Mouse (Mus musculus) kidney, adult 2 months (tissue): ENCODE data around the gene Irs1.

Experiments
- CTCF ChIP-seq: fragments of 200-500 bp; conservative IDR thresholded peaks from 2 replicates; pipeline ENCODE4 v1.5.1; 2011; ENCODE audit warnings: low read depth, mild to moderate bottlenecking, control low read depth, low read length, moderate library complexity, mixed read lengths; ENCODE audit not compliant: insufficient read depth, insufficient read length
- POLR2A ChIP-seq: fragments of 200-500 bp; IDR thresholded peaks from one replicate; pipeline ENCODE4 v1.6.1; 2011; ENCODE audit warnings: low read depth, low read length, control low read depth

DNA sequence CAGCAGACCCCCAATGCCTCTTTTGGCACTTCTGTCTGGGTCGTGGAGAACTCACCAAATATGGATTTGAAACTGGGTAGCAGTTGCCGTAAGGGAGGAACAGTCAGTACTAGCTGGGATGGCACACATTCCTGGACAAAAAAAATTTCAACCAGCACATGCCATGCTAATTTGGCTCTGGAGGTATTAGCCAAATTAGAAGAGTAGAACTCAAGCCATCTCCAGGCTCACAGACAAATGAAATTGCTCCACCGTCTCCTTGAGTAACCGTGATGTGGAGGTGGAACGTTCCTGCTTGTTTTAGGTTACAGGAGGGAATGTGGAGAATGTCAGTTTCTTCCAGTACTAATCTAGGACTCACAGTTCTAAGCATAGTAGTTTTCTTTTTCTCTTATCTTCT, 83.7 kb downstream of the Irs1 start:
- TF ChIP-seq POLR2A (no peak), CTCF (no peak)
